Mouse (Mus musculus) cerebral cortex, adult 2 months (tissue): Measurements from ENCODE around the gene Zbtb5.

Experiments used
- WGBS: fragments of 180-500 bp; shearing (Covaris S2); methylation state at CpG from one replicate; pipeline ENCODE4 v1.1.7; 2018; 5-methylcytosine and 5-hydroxymethylcytosine counted together

The Zbtb5 gene

GRCm38 (mm10) chr4:44970056-44970455 lies 42.2 kb downstream of the Zbtb5 start:
- WGBS = 94% methylated on average over 7 of the region's 7 CpGs

DNA sequence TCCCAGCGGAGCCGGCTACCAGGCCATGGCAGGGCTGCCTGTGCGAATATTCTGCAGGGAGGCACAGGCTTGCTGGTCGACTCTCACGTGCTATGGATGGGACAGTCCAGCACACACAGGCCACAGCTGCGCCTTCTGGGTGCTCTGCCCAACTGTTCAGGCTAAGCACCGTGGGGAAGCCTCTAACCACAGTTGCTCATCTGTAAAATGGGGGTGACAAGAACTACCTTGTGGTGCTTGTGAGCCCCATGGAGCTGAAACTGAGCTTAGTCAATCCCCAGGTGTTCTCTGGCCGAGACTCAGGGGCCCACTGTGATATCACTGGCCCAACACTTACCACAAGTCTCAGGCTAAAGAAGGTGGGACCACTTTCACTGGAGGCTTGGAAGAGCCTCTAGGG lies 44.8 kb downstream of the Zbtb5 start:
- WGBS = 92% methylated on average over 8 of the region's 8 CpGs

DNA sequence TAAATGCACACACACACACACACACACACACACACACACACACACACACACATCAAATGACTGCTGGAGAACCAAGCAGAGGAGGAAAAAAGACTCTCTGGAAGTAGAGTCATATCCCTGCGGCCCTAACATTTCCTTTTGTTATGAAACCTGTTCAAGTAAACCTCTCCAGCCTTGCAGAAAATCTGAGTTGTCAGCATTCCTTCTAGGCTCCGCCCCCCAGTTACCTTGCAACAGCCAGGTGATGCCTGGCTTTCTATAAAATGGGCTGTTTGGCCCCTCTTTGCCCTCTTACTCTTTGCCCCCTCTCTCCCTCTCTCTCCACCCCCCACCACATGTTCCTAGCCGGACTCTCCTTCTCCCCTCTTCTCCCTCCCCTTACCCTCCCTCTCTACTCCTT lies 46.5 kb downstream of the Zbtb5 start:
- 89% methylated on average over 3 of the region's 3 CpGs for WGBS

DNA sequence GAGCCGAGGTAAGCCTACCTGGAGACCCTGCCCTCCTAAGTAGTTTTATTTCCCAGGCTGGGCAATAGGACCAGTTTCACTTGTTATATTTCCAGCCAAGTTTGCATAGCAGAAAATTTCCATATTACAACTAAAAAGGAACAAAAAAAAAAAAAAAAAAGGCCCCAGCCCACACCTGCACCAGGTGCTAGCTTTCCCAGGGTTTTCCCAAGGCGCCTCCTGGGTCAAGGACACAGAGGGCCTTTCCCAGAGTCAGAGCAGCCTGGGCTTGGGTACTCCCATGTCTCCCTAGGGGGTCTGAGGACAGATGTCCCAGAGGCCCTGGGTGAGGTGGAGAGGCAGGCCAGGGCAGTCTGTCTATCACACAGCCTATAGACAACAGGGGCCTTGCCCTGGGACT lies 47.0 kb downstream of the Zbtb5 start:
- WGBS = 94% methylated on average over 2 of the region's 2 CpGs

GRCm38 (mm10) chr4:44963156-44963555 lies 49.1 kb downstream of the Zbtb5 start:
- WGBS = 81% methylated on average over 11 of the region's 11 CpGs

DNA sequence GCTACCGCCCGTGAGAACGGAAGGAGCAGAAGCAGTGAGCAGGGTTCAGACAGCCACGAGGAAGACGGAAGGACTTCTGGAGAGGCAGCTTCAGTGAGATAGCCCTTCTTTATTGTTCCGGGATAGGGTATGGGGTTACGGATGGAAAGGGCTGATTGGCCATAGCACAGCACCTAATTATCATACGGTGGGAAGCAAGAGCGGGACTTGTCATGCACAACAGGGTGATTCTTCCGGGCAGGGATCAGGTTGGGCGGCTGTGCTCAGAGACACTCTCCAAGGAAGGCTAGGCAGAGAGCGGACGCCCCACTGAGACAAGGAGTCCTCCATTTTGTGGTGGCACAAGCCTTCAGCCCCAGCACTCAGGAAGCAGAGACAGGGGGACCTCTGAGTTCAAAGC lies 53.0 kb downstream of the Zbtb5 start:
- 95% methylated on average over 13 of the region's 13 CpGs for WGBS

DNA sequence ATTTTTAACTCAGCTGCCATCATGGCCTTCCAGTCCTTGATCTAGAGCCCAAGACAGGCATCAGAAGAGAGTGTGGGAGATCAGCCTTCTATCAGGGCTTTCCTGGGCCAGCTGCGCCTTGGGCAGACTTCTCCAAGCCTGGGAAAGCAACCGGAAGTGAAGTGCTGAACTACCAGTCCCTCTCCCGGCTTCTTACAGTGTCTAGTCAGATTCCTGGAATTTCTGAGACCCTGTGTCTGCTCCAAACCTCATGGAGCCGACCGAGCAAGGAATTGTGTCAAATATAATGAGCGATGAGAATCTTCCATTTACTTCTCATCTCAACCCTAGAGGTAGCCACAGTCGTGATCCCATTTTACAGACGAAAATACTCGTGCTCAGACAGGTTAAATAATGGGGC lies 53.4 kb downstream of the Zbtb5 start:
- 88% methylated on average over 9 of the region's 9 CpGs for WGBS

DNA sequence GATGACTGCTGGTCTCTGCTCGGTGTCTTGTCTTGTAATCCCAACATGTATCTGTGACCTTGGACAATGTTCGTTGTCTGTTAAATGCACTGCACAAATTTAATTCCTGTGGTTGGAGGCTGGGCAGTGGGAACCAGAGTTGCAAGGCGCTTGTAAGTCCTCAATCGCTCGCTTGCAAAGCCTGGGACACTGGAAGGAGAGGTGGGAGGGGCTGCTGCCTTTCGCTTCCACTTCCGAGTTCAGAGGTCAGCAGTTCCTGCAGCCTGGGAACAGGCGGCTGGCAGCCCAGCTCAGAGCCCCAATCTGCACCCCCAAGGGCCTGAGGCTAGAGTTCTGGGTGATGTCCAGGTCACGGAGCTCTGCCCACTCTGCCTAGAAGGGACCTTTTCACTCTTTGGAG lies 59.2 kb downstream of the Zbtb5 start:
- 90% methylated on average over 9 of the region's 9 CpGs for WGBS

- WGBS = 94% methylated on average over 1 of the region's 1 CpGs
These were observed 63.9 kb downstream of the Zbtb5 start for GRCm38 (mm10) chr4:44948314-44948713.

DNA sequence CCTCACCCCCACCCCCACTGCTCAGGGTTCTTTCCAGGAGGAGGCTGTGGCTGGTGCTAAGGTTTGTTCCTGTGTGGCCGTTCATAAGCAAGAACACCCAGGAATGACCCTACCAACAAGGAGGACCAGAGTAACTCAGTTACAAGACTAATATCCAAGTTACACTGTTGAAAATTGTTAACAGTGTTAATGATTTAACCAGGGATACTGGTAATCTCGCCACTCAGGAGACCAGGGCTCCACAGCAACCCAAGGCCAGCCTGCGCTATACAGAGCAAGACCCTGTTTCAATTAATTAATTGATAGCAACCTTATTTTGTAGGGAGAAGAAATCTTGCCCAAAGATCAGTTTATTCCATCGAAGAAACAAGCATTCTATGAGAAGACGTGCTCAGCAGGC lies 64.7 kb downstream of the Zbtb5 start:
- 93% methylated on average over 5 of the region's 5 CpGs for WGBS

- WGBS = 99% methylated on average over 2 of the region's 2 CpGs
These were observed 66.1 kb downstream of the Zbtb5 start for GRCm38 (mm10) chr4:44946126-44946525.

DNA sequence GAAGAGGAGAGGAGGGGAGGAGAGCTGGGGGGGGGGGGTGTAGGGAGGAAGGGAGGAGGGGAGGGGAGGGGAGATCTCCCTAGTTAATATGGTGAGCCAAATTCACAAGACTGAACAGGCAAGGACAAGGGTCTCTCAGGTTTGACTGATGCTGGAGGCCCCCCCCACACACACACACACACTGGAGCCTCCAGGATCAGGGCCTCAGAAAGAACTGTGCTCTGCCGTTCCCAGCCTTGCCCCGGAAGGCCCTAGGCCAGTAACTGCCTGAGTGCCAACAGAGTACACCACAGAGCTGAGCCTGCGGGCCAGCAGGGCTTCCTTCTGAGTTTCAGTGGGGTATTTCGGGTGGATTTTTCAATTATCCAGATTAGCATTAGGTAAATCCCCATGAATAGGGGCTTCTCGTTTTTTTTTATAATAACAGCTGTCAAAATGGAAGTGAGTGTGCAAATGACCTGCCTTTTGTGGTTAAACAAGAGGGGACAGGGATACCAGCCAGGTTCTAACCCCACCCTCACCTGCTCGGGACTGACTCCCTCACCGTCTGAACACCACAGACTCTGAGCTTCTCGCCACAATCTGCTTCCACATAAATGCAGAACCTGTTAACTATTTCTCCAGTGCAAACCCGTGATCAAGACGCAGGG lies 67.7 kb downstream of the Zbtb5 start:
- WGBS = 79% methylated on average over 10 of the region's 10 CpGs

DNA sequence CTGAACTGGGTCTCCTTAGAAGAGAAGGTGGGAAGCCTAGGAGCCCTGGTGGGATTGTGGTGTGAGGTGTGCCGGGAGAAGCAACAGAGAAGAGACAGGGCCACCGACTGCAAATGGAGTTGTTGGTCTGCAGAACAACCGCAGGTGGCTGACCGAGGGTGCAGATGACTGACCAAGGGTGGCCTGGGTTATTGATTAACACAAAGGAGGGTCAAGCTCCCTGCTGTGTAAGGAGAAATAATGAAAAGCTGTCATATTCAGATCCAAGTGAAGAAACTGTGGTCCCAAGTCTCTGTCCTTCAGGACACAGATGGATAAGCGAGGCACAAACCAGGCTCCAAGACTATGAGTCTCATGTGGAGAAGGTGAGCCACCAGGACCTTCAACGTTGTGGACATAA lies 68.7 kb downstream of the Zbtb5 start:
- 87% methylated on average over 6 of the region's 6 CpGs for WGBS

- WGBS = 97% methylated on average over 1 of the region's 1 CpGs
These were observed 70.0 kb downstream of the Zbtb5 start for GRCm38 (mm10) chr4:44942237-44942636.
